Mouse (Mus musculus) gastrocnemius, postnatal 36 days (tissue): ENCODE data around the gene Unc5c. TPM values are rescaled to one million over a fixed set of nuclear protein-coding genes. Genes with fewer than 3 reads are reported as not detected.

Experiments used
- DNase-seq, 2 experiments: peaks; one replicate each; pipeline ENCODE4 v3.0.0; 2022
- intact Hi-C: fragments of 180-260 bp; cut with DNase I; formaldehyde crosslinking; loops from one replicate; pipeline ENCODE4 v1.15.1; 2025
- total RNA-seq, 2 experiments: library from RNA; stranded (reverse); gene quantifications; 2 replicates each; pipeline ENCODE4 v1.2.3; 2021

Gene Unc5c
- total RNA-seq, 2 experiments from 2014 or later, result not detected

GRCm38 (mm10) chr3:141884190-141884589 lies 419.2 kb downstream of the Unc5c start:
- DNase-seq, result no peak
- intact Hi-C loops, result loop anchor here (10.0 kb wide), 1 partner anchor 161 kb away; no protein-coding TSS in a partner anchor
